Mouse (Mus musculus) activated CD4-positive, CD25-positive, alpha-beta regulatory T cell, adult 9 weeks (primary cell): ENCODE results near the gene Hebp2. TPM values are rescaled to one million over a fixed set of nuclear protein-coding genes. Genes with fewer than 3 reads are reported as not detected.

Experiments used
- polyA plus RNA-seq: library from polyadenylated mRNA; unstranded; fragments of 100-300 nt; shearing (Covaris generic); gene quantifications from one replicate; pipeline ENCODE4 v1.2.1, GENCODE M21; 2017

Gene Hebp2
- not detected for polyA plus RNA-seq

GRCm38 (mm10) chr10:18545813-18546235 lies at the start of gene Hebp2:
TSS of gene Hebp2 (minus strand) at chr10:18546076.

Other genes with a start within 250 kb of the Hebp2 start
- gene Nhsl1, start 227.1 kb downstream of the Hebp2 start, polyA plus RNA-seq, result 1.1 TPM
- 0.59 TPM for gene Arfgef3, start 197.9 kb upstream of the Hebp2 start, polyA plus RNA-seq
- gene Gm4922, start 240.7 kb upstream of the Hebp2 start, polyA plus RNA-seq, result not detected